Mouse (Mus musculus) spleen, embryonic (tissue): ENCODE data around the gene Cep57.

Experiments
- CTCF ChIA-PET: fragments of 350-600 bp; sonication (Branson Sonifier 250); formaldehyde crosslinking; loops from one replicate; lab custom pipeline; 2022; lab: Charles Lee

The Cep57 gene

GRCm38 (mm10) chr9:13826832-13827405 lies at the start of gene Cep57:
TSS of gene Cep57 (minus strand) at chr9:13827107.
- CTCF ChIA-PET: no interaction called here

- CTCF ChIA-PET: interaction anchor here (0.6 kb wide), 1 partner anchor 624 kb away, joined by 5 read pairs; no protein-coding TSS in a partner anchor
These were observed 48.4 kb upstream of the Cep57 start for GRCm38 (mm10) chr9:13875340-13875739.

DNA sequence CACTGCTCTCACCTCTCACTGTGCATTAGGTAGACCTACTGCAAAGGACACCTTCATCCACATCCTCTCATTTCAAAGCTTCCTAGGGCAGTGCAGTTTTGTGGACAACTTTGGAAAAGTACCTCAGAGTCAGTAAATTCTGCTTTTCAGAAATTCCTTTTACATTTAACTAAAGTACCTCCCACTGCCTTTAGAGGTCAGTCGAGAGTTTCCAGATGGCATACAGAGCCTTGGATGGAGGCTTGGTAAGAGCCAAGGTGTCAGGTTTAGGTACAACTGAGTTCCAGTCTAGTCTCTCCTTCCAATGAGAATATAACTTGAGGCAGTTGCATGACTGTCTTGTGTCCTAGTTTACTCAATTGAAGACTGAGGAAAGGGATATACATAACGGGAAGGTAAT lies 47.5 kb upstream of the Cep57 start:
- CTCF ChIA-PET: no interaction called here

GRCm38 (mm10) chr9:13871631-13872030 lies 44.7 kb upstream of the Cep57 start:
- CTCF ChIA-PET: no interaction called here

- CTCF ChIA-PET: no interaction called here
These were observed 40.7 kb upstream of the Cep57 start for GRCm38 (mm10) chr9:13867646-13868045.

- CTCF ChIA-PET: no interaction called here
These were observed 29.9 kb upstream of the Cep57 start for GRCm38 (mm10) chr9:13856777-13857176.

- CTCF ChIA-PET: no interaction called here
These were observed 29.3 kb upstream of the Cep57 start for GRCm38 (mm10) chr9:13856247-13856646.

DNA sequence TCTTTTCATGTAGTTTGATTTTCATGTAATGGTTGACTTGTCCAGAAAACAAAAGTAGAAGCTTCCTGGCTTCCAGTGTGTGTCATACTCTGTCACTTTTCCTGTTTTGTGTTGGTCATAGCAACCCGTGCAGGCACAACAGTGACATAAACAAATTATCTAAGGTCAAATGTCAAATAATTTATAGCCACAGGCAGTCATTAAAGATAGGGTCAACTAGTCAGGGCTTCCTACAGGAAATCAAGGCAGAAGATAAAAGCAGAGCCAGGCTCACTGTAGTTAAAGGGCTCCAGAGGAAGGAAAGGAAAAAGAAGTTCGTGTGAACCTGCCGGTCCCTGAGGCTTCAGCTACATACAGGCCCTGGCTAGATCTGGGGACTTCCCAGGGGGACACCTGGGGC lies 27.0 kb upstream of the Cep57 start:
- CTCF ChIA-PET: no interaction called here

DNA sequence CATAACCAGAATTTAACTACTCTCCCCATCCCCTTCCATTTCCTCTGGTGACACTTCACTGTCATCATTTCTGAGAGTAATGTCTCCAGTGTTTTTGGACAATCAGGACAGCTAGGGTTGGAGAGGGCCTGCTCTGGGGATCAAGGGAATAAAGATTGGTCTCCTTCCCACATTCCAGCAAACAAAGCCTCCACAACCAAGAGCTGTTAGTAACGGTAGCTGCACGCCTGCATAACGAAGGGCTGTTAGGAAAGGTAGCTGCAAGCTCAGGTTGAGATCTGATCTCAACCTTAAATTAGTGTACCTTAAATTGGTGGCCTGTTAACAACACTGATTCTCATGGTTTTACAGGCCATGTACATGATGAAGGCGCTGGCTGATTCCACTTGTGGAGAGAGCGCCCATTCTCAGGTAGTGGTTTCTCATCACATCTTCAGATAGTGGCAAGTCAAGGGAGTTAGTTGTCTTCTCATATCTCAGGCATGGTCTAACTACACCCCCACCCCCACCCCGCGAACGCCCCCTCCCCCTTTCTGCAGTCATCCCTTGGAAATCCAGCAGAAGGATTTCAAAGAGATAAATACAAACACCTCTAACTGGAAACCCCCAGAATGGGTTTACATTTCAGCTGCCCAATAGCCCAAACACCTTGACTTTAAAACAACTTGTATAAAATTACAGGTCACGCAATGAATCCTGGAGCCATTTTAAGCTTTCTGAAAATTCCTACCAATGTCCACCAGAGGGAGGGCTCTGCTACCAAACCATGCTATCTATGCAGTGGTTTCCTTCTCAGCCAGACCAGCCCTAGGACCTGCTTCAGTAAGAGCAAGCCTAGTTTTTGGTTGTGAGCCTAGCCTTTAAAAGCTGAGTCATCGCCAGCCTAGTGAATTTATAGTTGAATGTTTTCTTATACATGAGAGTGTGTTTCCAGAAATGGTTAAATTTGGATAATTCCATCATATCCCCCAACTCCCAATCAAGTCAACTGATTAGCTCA lies 21.9 kb upstream of the Cep57 start:
- CTCF ChIA-PET: interaction anchor here (1.1 kb wide), 1 partner anchor 29 kb away, joined by 4 read pairs; no protein-coding TSS in a partner anchor

DNA sequence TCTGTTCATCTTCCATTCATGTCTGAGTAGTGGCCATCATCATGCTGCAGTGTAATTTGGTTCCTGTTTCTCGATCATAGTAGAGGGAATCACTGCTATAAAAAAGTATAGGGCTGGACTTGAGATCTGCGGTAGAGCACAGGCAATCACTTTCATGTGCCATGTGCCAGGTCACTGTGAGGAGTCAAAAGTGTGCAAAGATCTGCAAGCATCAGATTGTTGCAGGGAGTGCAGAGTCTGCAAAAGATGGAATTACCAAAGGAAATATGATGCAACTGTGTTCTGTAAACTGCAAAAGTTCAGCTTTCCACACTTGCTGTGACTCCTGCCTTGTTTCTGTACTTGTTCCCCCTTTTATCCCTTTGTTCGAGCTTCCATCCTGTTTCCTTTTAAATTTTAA lies 20.7 kb upstream of the Cep57 start:
- CTCF ChIA-PET: interaction anchor here (0.6 to 1.1 kb wide), 2 partner anchors 28 to 434 kb away, joined by 3 to 4 read pairs; no protein-coding TSS in a partner anchor

GRCm38 (mm10) chr9:13836726-13837125 lies 9.8 kb upstream of the Cep57 start:
- CTCF ChIA-PET: no interaction called here

DNA sequence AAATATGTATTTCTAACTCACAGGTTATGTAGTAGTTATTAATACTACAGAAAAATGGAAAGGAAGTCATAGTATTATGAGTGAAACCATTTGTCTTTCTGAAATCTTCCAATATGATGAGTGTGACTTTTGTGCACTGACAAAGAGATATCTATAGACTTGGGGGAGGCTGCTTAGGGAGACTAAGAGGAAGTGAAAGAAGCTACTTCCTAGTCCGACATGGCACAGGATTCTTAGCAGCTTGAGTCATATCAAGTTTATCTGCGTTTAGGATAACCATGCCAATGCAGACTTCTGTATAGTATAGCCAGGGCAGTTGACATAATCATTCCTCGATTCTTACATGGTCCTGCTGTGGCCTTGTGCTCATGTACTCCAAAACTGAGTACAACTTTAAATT lies 8.3 kb upstream of the Cep57 start:
- CTCF ChIA-PET: no interaction called here

DNA sequence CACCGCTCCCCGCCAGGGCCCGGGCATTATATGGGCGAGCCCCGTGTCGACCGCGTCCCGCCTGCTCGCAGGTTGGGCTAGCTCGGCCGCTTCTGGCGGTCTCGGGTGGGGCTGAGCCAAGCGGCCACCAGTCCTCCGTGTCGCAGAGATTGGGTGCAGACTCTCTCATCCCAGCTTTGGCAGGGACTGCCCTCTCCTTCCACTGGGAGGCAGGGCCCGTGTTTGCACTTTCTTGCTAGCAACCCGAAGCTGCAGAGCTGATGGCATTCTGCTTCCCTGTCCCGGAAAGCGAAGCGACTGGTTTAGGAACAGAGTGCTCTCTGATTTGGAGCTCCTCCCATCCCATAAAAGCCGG lies 1.2 kb upstream of the Cep57 start:
- CTCF ChIA-PET: no interaction called here

DNA sequence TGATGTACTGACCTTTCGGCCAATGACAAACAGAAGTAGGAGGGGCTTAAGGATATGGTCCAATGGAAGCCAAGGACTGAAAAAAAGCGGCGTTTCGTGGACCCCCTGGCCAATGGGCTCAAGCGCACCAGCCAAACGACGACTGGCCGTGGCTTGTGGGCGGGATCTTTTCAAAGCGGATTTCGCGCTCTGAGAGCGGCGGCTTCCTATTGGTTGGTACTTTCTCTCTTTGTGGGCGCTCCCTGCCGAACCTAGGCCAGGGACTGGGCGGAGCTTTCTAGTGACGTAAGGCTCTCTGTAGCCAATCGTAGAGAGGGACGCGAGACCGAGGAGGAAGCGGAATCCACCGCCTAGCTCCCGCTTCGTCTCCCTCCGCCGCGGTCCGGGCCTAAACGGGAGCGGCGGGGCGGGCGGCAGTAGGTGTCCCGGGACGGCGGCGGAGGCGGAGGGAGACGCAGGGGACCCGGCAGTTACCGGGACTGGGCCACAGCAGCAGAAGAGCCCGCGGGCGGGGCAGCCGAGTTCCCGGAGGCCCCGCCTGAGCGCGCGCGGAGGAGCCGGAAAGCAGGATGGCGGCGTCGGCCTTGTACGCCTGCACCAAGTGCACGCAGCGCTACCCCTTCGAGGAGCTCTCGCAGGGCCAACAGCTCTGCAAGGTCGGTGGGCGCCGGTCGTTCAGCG lies 639 bp upstream of the Cep57 start, which contains the start of gene Fam76b:
Fam76b (plus strand) TSS at position 311 of the 681 bp plus-strand sequence.
- CTCF ChIA-PET: no interaction called here

GRCm38 (mm10) chr9:13826391-13826805 lies 509 bp downstream of the Cep57 start:
- CTCF ChIA-PET: no interaction called here

DNA sequence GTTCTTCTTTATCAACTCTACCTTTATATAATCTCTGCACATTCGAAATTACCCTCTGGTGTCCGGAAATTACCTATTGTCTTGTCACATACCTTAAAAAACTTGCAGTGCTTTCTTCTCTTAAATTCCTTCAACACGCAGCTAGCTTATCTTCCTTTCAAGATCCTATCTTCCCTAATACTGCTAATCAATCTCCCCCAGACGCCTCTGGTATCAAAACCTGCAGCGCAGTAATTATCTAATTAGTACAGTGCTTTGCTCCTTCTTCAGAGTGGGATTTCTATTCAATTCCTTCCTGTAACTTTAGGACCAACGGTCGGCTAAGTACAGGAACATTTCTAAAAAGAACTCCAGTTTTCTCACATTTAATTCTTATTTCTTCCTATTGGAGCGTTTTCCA lies 1.0 kb downstream of the Cep57 start:
- CTCF ChIA-PET: no interaction called here

- CTCF ChIA-PET: no interaction called here
These were observed 6.1 kb downstream of the Cep57 start for GRCm38 (mm10) chr9:13820774-13821173.

GRCm38 (mm10) chr9:13818369-13818768 lies 8.5 kb downstream of the Cep57 start:
- CTCF ChIA-PET: interaction anchor here (0.7 kb wide), 1 partner anchor 11 kb away, joined by 3 read pairs; no protein-coding TSS in a partner anchor

DNA sequence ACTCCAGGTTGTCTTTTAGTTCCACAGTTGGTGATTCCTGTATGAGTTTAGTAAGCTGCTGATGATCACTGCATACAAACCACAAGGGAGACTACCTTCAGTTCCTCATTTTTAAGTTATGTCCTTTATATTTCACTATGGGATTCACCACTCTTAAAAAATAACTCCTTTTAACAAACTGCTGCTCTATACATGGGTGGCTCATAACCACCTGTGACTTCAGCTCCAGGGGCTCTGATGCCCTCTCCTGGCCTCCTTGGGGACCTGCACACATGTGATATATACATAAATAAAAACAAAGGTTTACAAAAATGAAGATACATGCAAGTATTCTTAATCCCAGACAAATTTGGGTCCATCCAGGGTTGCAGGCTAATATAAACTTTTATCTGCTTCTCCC lies 17.0 kb downstream of the Cep57 start:
- CTCF ChIA-PET: interaction anchor here (1.1 kb wide), 1 partner anchor 16 kb away, joined by 4 read pairs; no protein-coding TSS in a partner anchor

DNA sequence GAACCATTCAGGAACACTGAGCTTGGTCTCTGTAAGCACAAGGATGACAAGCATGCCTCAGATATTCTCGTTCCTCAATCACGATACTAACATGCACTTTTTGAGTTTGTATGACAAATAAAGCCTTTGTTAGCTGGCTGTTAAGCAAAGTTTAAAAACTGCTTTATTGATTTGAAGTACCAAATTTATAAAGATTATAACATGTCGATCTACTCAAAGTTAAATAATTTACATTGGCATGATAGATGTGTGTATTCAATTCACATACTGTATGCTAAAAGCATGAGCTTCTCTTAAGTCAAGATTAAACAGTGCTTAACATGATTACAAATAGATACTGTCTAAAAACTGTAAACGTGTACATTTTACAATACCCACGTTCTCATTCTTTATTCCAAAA lies 19.2 kb downstream of the Cep57 start:
- CTCF ChIA-PET: no interaction called here

- CTCF ChIA-PET: no interaction called here
These were observed 20.1 kb downstream of the Cep57 start for GRCm38 (mm10) chr9:13806854-13807253.

DNA sequence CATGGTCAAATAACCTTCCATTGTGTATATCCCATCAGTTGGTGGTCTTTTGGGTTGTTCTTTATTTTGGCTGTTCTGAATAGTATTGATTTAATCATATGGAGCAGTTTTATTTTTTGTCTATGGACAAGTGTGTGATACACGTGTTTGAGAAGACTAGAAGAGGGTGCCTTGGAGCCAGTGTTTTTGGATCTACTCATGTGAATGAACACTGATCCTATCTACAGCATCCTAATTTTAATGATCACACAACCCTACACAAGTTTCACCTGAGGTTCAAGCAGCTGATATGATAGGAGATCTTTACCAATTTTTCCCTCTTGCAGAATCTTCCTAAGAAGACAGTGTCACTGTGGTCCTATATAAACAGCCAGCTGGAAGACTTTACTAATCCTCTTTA lies 22.4 kb downstream of the Cep57 start:
- CTCF ChIA-PET: no interaction called here
